Mouse (Mus musculus) limb, embryonic 14.5 days (tissue): Measurements from ENCODE around the gene Rcn3. TPM values are rescaled to one million over a fixed set of nuclear protein-coding genes. Genes with fewer than 3 reads are reported as not detected.

Source experiments
- ATAC-seq: fragments of 200-750 bp; cut with Nextera tagmentation; 2 replicates; pipeline ENCODE4 v1.8.0; 2017; ENCODE audit warnings: low read depth, moderate number of reproducible peaks, moderate TSS enrichment; ENCODE audit not compliant: low FRiP score
- DNase-seq: peaks from one replicate; pipeline ENCODE4 v3.0.0-alpha.2; 2015; ENCODE audit warnings: low spot score
- H3K27ac ChIP-seq: fragments of 300-500 bp; sonication (generic); replicated peaks from 2 replicates; pipeline ENCODE4 v1.5.1; 2014; ENCODE audit warnings: low read depth, mild to moderate bottlenecking, low read length, moderate library complexity, mixed read lengths
- H3K27me3 ChIP-seq: fragments of 300-500 bp; sonication (generic); 2 replicates; pipeline ENCODE4 v1.6.1; 2014; ENCODE audit warnings: low read length, mixed read lengths; ENCODE audit not compliant: control insufficient read depth, insufficient read depth
- H3K36me3 ChIP-seq: fragments of 300-500 bp; sonication (generic); 2 replicates; pipeline ENCODE4 v1.6.1; 2014; ENCODE audit warnings: mild to moderate bottlenecking, low read length, moderate library complexity, mixed read lengths; ENCODE audit not compliant: control insufficient read depth, insufficient read depth
- H3K4me1 ChIP-seq: fragments of 300-500 bp; sonication (generic); 2 replicates; pipeline ENCODE4 v1.6.1; 2014; ENCODE audit warnings: antibody characterized with exemption, low read length, mixed read lengths; ENCODE audit not compliant: control insufficient read depth, insufficient read depth
- H3K4me2 ChIP-seq: fragments of 300-500 bp; sonication (generic); replicated peaks from 2 replicates; pipeline ENCODE4 v1.6.1; 2014; ENCODE audit warnings: low read depth, mild to moderate bottlenecking, low read length, moderate library complexity; ENCODE audit not compliant: severe bottlenecking
- H3K4me3 ChIP-seq: fragments of 300-500 bp; sonication (generic); replicated peaks from 2 replicates; pipeline ENCODE4 v1.5.1; 2014; ENCODE audit warnings: low read length
- H3K9ac ChIP-seq: fragments of 300-500 bp; sonication (generic); 2 replicates; pipeline ENCODE4 v1.6.1; 2014; ENCODE audit warnings: mild to moderate bottlenecking, low read depth, low read length, moderate library complexity; ENCODE audit not compliant: severe bottlenecking
- H3K9me3 ChIP-seq: fragments of 300-500 bp; sonication (generic); 2 replicates; pipeline ENCODE4 v1.6.1; 2016; ENCODE audit warnings: low read length; ENCODE audit not compliant: control insufficient read depth
- POLR2A ChIP-seq: fragments of 200-500 bp; IDR thresholded peaks from 2 replicates; pipeline ENCODE4 v1.8.0; 2012; ENCODE audit warnings: inconsistent platforms, mild to moderate bottlenecking, moderate library complexity, borderline replicate concordance; ENCODE audit not compliant: insufficient read depth, insufficient read length; ENCODE audit errors: extremely low read depth
- WGBS: fragments of 180-500 bp; shearing (Covaris S2); extraction: QIAGEN DNeasy Blood & Tissue Kit; methylation state at CpG from one replicate; pipeline ENCODE4 v1.1.7; 2014; 5-methylcytosine and 5-hydroxymethylcytosine counted together
- polyA plus RNA-seq, 2 experiments: library from polyadenylated mRNA; depleted of rRNA in 1 of 2; stranded (reverse) in 1 of 2; unstranded in 1 of 2; fragments of >200 nt; fragmentation: Nextera tagmentation in 1 of 2; extraction: Ambion mirVana in 1 of 2; gene quantifications; 2 replicates each; pipeline versions ENCODE4 v1.2.1 to v1.2.3; 2012 to 2014

The Rcn3 gene
- polyA plus RNA-seq, 2 experiments, result 577 to 679 TPM

GRCm38 (mm10) chr7:45077829-45078228 is 14.2 kb downstream of the Rcn3 start:
- DNase-seq (no peak), ATAC-seq (no peak)
- no peak for TF ChIP-seq POLR2A
- Histone ChIP-seq H3K4me2 (no peak overlapping the region), H3K4me1 (no peaks in the 10 kb centered on the region), H3K27me3 (no peaks in the 10 kb centered on the region), H3K27ac (no peak overlapping the region), H3K36me3 (peaks cover 53% of the 10 kb centered on the region), H3K9me3 (no peaks in the 10 kb centered on the region), H3K9ac (no peak overlapping the region), H3K4me3 (no peak overlapping the region)
- WGBS, result 90% methylated on average over 2 of the region's 2 CpGs

GRCm38 (mm10) chr7:45077322-45077721 is 14.7 kb downstream of the Rcn3 start:
- no peak for ATAC-seq
- 69% methylated on average over 14 of the region's 14 CpGs for WGBS
- TF ChIP-seq POLR2A, result no peak

GRCm38 (mm10) chr7:45076501-45076900 is 15.5 kb downstream of the Rcn3 start:
- no peak for DNase-seq
- no peak overlapping the region for H3K4me2 ChIP-seq
- H3K4me3 ChIP-seq, result no peak overlapping the region
- TF ChIP-seq POLR2A, result no peak
- no peaks in the 10 kb centered on the region for H3K4me1 ChIP-seq
- no peak overlapping the region for H3K27ac ChIP-seq
- no peak overlapping the region for H3K9ac ChIP-seq
- H3K27me3 ChIP-seq, result no peaks in the 10 kb centered on the region
- 90% methylated on average over 30 of the region's 30 CpGs for WGBS
- no peak for ATAC-seq
- H3K9me3 ChIP-seq, result no peaks in the 10 kb centered on the region
- peaks cover 46% of the 10 kb centered on the region for H3K36me3 ChIP-seq

More at GRCm38 (mm10) chr7:45077322-45077721, 14.7 kb downstream of the Rcn3 start:
- H3K9ac ChIP-seq, result no peak overlapping the region
- H3K27ac ChIP-seq, result no peak overlapping the region
- DNase-seq, result no peak
- no peaks in the 10 kb centered on the region for H3K4me1 ChIP-seq
- H3K4me2 ChIP-seq, result no peak overlapping the region
- no peak overlapping the region for H3K4me3 ChIP-seq
- H3K36me3 ChIP-seq, result peaks cover 48% of the 10 kb centered on the region
- H3K27me3 ChIP-seq, result no peaks in the 10 kb centered on the region
- no peaks in the 10 kb centered on the region for H3K9me3 ChIP-seq

- DNase-seq (no peak), ATAC-seq (no peak)
- no peak overlapping the region for H3K27ac ChIP-seq
- H3K4me2 ChIP-seq, result no peak overlapping the region
- no peaks in the 10 kb centered on the region for H3K9me3 ChIP-seq
- no peak overlapping the region for H3K4me3 ChIP-seq
- TF ChIP-seq POLR2A, result no peak
- 89% methylated on average over 4 of the region's 4 CpGs for WGBS
- H3K4me1 ChIP-seq, result no peaks in the 10 kb centered on the region
- peaks cover 46% of the 10 kb centered on the region for H3K36me3 ChIP-seq
- H3K9ac ChIP-seq, result no peak overlapping the region
- no peaks in the 10 kb centered on the region for H3K27me3 ChIP-seq
Observed at GRCm38 (mm10) chr7:45075405-45075804, 16.6 kb downstream of the Rcn3 start.

- 91% methylated on average over 12 of the region's 12 CpGs for WGBS
- H3K27ac ChIP-seq, result no peak overlapping the region
- H3K4me1 ChIP-seq, result no peaks in the 10 kb centered on the region
- DNase-seq (no peak), ATAC-seq (no peak)
- H3K36me3 ChIP-seq, result peaks cover 46% of the 10 kb centered on the region
- no peak overlapping the region for H3K4me3 ChIP-seq
- H3K4me2 ChIP-seq, result no peak overlapping the region
- H3K9ac ChIP-seq, result no peak overlapping the region
- H3K27me3 ChIP-seq, result no peaks in the 10 kb centered on the region
- no peak for TF ChIP-seq POLR2A
- H3K9me3 ChIP-seq, result no peaks in the 10 kb centered on the region
Observed at GRCm38 (mm10) chr7:45073949-45074348, 18.1 kb downstream of the Rcn3 start.

GRCm38 (mm10) chr7:45073171-45073707 is 18.8 kb downstream of the Rcn3 start:
- no peak for TF ChIP-seq POLR2A
- no peak overlapping the region for H3K27ac ChIP-seq
- ATAC-seq, result no peak
- H3K9ac ChIP-seq, result no peak overlapping the region
- no peaks in the 10 kb centered on the region for H3K9me3 ChIP-seq
- WGBS, result 77% methylated on average over 7 of the region's 7 CpGs
- no peaks in the 10 kb centered on the region for H3K27me3 ChIP-seq
- peaks cover 46% of the 10 kb centered on the region for H3K36me3 ChIP-seq
- H3K4me1 ChIP-seq, result no peaks in the 10 kb centered on the region
- no peak for DNase-seq
- H3K4me3 ChIP-seq, result no peak overlapping the region
- H3K4me2 ChIP-seq, result no peak overlapping the region
